Mouse (Mus musculus) embryonic facial prominence, embryonic 13.5 days (tissue): ENCODE measurements at regions not wholly inside any gene's neighbourhood (a gene's known extent, or its start where the extent isn't known, plus 50 kb on each side); places are given as distances from the start of the nearest gene placed in this dataset.
"Not testable (repeated sequence)": the region's sequence is repeated elsewhere in the genome, so short reads cannot be mapped to it uniquely, and the experiment has no call there.

Experiments used
- ATAC-seq: fragments of 200-750 bp; cut with Nextera tagmentation; 2 replicates; pipeline ENCODE4 v1.8.0; 2017; ENCODE audit warnings: low read depth; ENCODE audit not compliant: insufficient number of reproducible peaks, insufficient read depth, low FRiP score, low TSS enrichment
- H3K27ac ChIP-seq: fragments of 300-500 bp; sonication (generic); 2 replicates; pipeline ENCODE4 v1.5.1; 2015; ENCODE audit warnings: moderate library complexity, mild to moderate bottlenecking, inconsistent platforms
- H3K27me3 ChIP-seq: fragments of 300-500 bp; sonication (generic); 2 replicates; pipeline ENCODE4 v1.6.1; 2015; ENCODE audit warnings: mild to moderate bottlenecking, inconsistent platforms
- H3K36me3 ChIP-seq: fragments of 300-500 bp; sonication (generic); 2 replicates; pipeline ENCODE4 v1.6.1; 2015; ENCODE audit warnings: mild to moderate bottlenecking, inconsistent platforms
- H3K4me1 ChIP-seq: fragments of 300-500 bp; sonication (generic); 2 replicates; pipeline ENCODE4 v1.6.1; 2015; ENCODE audit warnings: inconsistent platforms
- H3K4me2 ChIP-seq: fragments of 300-500 bp; sonication (generic); 2 replicates; pipeline ENCODE4 v1.6.1; 2015; ENCODE audit warnings: moderate library complexity, mild to moderate bottlenecking, inconsistent platforms
- H3K4me3 ChIP-seq: fragments of 300-500 bp; sonication (generic); 2 replicates; pipeline ENCODE4 v1.5.1; 2015; ENCODE audit warnings: mild to moderate bottlenecking, inconsistent platforms
- H3K9ac ChIP-seq: fragments of 300-500 bp; sonication (generic); 2 replicates; pipeline ENCODE4 v1.6.1; 2015; ENCODE audit warnings: mild to moderate bottlenecking, inconsistent platforms
- H3K9me3 ChIP-seq: fragments of 300-500 bp; sonication (generic); 2 replicates; pipeline ENCODE4 v1.6.1; 2016; ENCODE audit warnings: inconsistent platforms
- WGBS: fragments of 180-500 bp; shearing (Covaris S2); methylation state at CpG from one replicate; pipeline ENCODE4 v1.1.7; 2015; ENCODE audit warnings: mixed read lengths; 5-methylcytosine and 5-hydroxymethylcytosine counted together

DNA sequence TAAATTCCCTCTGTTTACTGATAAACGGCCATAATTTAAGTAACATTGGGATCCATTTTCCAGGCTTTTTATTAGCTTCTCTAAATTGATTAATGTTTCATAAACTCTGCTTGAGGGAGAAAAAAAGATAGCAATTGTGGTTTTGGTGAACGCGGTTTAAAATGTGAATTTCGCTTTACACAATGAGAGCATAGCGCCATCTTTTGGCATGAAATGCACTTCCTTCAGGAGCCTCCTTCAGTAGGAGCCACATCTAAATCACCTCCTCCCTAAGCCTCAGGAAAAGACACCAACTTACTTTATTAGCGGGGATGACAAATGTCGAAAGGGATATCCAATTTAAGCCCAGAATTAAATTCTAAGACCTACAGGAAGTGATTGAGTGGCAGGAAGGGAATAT is 309.1 kb downstream of the Trib2 start:
- Histone ChIP-seq H3K4me1 (no peaks in the 10 kb centered on the region), H3K36me3 (no peaks in the 10 kb centered on the region), H3K9me3 (no peaks in the 10 kb centered on the region; the same call in 1 of the 2 replicates), H3K27me3 (no peaks in the 10 kb centered on the region), H3K4me3 (no peak overlapping the region), H3K27ac (no peak overlapping the region), H3K4me2 (no peak overlapping the region), H3K9ac (no peak overlapping the region)
- 25% methylated on average over 7 of the region's 7 CpGs for WGBS
- ATAC-seq, result no peak

DNA sequence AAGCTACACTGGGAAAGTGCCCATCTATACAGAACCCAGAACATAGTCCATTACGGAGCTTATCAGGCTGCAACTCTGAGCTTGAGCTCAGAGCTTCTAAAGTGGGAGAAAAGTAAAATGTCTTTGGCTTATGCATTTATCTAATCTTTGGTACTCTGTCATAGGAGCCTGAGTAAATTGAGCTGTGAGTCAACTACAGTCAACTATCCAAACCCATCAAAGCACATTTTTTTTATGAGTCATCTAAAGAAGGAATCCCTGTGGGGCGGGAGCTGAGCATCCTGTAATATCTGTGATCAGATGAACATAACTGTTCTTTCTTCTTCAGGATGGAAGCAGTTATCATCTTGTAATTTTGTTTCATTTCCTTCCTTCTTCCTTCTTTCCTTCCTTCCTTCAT is 323.1 kb downstream of the Trib2 start:
- Histone ChIP-seq H3K27ac (no peak overlapping the region), H3K4me1 (no peaks in the 10 kb centered on the region), H3K27me3 (no peaks in the 10 kb centered on the region), H3K9ac (no peak overlapping the region), H3K4me2 (no peak overlapping the region), H3K4me3 (no peak overlapping the region), H3K9me3 (no peaks in the 10 kb centered on the region), H3K36me3 (no peaks in the 10 kb centered on the region)
- ATAC-seq, result no peak
- WGBS, result 89% methylated on average over 2 of the region's 2 CpGs

DNA sequence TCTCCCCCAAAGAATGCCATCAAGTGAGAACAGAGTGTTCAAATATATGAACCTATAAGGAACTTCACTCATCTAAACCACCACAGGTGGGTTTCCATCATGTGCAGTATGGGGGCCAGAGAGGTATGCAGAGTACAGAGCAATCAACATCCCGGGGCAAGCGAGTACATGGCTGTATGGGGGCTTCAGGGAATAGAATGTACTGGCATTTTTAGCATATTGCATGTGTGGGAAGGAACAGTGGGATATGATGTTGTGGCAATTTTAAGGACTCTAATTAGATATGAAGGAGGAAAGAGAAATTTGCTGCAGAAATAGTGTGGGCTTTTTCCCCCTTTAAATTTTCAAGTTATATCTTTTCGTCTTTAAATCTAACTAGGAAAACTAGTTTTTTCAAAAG is 344.0 kb downstream of the Trib2 start:
- 88% methylated on average over 3 of the region's 3 CpGs for WGBS
- ATAC-seq, result no peak
- no peaks in the 10 kb centered on the region for H3K27me3 ChIP-seq
- H3K36me3 ChIP-seq, result no peaks in the 10 kb centered on the region
- no peak overlapping the region for H3K27ac ChIP-seq
- H3K4me1 ChIP-seq, result no peaks in the 10 kb centered on the region
- H3K9me3 ChIP-seq, result no peaks in the 10 kb centered on the region
- H3K4me2 ChIP-seq, result no peak overlapping the region
- H3K4me3 ChIP-seq, result no peak overlapping the region
- no peak overlapping the region for H3K9ac ChIP-seq

DNA sequence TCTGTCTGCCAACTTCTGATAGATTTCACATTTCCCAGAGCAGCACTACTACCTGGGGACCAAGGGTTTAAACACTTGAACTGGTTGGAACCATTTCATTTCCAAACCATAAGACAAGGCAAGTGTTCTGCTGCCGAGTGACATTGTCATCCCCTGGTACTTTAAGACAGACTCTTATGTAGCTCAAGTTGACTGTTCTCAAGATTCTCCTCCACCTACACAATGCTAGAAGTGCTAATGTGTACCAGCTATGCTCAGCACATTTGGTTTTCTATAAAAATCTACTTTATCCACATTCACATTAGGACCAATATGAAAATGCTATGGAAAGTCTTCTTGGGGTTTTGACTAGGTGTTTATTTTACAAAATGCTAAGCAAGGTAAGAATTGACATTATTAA is 357.3 kb downstream of the Trib2 start:
- Histone ChIP-seq H3K9me3 (no peaks in the 10 kb centered on the region), H3K4me1 (no peaks in the 10 kb centered on the region), H3K9ac (no peak overlapping the region), H3K4me3 (no peak overlapping the region), H3K4me2 (no peak overlapping the region), H3K27ac (no peak overlapping the region), H3K27me3 (no peaks in the 10 kb centered on the region), H3K36me3 (no peaks in the 10 kb centered on the region)
- WGBS, result 79% methylated on average over 1 of the region's 1 CpGs
- no peak for ATAC-seq

DNA sequence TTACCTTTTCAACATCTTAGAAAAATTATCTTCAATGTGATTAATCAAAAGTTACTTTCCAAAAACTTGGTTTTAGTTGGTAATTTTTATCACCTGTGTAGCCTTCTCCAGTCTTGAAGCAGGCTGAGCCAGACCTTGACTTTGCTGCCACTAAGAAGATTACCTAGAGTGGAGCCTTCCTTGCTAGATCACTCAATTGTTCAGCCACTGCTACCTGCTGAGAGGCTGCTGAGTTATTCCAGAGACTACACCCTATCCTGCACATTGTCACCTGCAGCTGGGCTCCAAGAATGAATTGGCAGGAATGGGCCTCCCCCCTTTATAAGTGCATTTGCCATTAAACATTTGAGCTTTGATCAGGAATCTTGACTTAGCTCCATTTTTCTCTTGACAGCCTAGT is 360.4 kb downstream of the Trib2 start:
- not testable (repeated sequence) for H3K9ac ChIP-seq, H3K27ac ChIP-seq, H3K27me3 ChIP-seq, H3K4me3 ChIP-seq, H3K4me2 ChIP-seq, ATAC-seq, H3K9me3 ChIP-seq, H3K4me1 ChIP-seq, H3K36me3 ChIP-seq

DNA sequence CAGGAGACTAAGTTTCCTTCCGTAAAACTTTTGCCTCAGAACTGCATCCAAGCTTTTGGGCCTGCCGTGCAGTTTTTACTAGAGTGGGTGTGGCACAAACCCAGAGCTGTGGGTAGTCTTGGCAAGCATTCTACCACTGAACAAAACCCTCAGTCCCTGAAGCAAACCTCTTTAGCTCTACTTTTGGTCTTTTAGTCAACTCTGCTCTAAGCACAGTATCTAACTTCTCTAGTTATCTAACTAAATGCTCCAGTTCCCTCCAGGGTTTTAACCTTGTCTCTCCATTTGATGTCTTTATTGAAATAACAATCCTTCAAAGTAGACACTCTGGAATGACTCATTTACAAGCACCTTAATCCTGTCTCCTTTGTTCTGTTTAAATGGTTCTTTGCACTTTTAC is 361.0 kb downstream of the Trib2 start:
- no peak overlapping the region for H3K4me3 ChIP-seq
- H3K4me1 ChIP-seq, result no peaks in the 10 kb centered on the region
- no peak for ATAC-seq
- no peaks in the 10 kb centered on the region for H3K9me3 ChIP-seq
- no peak overlapping the region for H3K4me2 ChIP-seq
- no peaks in the 10 kb centered on the region for H3K27me3 ChIP-seq
- no peak overlapping the region for H3K9ac ChIP-seq
- no peak overlapping the region for H3K27ac ChIP-seq
- 88% methylated on average over 2 of the region's 2 CpGs for WGBS
- H3K36me3 ChIP-seq, result no peaks in the 10 kb centered on the region

DNA sequence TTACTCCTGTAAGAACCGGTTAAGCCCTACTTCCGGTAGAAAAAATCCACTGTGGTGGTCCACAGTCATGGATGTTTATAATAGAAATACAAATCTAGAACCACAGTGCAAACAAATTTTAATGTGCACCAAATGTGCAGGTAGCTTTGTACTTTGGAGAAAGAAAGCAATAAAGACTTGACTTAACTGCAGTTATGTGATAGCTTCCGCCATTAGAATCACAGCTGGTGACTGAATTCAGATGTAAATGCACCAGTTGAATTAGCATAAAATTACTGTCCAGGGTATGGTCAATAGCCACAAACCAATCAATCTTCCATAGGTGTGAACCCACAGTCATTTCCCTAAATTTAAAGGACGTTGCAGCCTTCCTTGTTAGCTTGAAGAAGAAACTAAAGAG is 367.2 kb downstream of the Trib2 start:
- no peak for ATAC-seq
- H3K9ac ChIP-seq, result no peak overlapping the region

DNA sequence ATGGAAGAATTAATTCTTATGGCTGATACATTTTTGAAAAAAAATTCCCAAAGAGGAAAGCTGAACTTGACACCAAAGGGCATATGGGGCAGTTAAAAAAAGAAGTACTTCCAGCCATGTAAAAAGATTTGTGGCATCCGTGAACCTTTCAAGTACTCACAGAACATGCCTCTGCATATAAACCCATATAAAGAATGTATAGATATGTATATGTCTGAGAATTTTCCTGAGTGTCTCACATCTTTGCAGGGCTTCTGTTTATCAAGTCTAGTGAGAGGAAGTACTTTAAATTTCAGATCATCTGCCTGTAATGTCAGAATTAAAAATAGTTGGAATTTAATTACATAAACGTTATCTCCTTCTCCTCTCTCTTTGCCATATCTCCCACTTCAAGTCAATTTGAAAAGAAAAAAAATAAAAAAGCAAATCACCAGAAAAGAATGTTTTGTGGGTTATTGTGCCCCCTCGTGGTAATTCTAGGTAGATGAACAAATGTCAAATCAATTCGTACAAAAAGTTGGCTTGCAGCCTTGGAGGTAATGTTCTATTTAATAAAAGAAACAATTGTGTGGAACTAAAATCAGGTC is 400.4 kb downstream of the Trib2 start:
- peaks cover 3% of the 10 kb centered on the region; the same call in 1 of the 2 replicates for H3K27me3 ChIP-seq
- WGBS, result 20% methylated on average over 4 of the region's 4 CpGs
- no peaks in the 10 kb centered on the region for H3K9me3 ChIP-seq
- no peaks in the 10 kb centered on the region for H3K4me1 ChIP-seq
- no peak overlapping the region for H3K4me2 ChIP-seq
- H3K36me3 ChIP-seq, result no peaks in the 10 kb centered on the region
- ATAC-seq, result no peak
- H3K27ac ChIP-seq, result no peak overlapping the region
- H3K4me3 ChIP-seq, result no peak overlapping the region
- no peak overlapping the region for H3K9ac ChIP-seq

More for the DNA sequence above, 367.2 kb downstream of the Trib2 start:
- Histone ChIP-seq H3K4me1 (no peaks in the 10 kb centered on the region), H3K9me3 (no peaks in the 10 kb centered on the region; the same call in 1 of the 2 replicates), H3K36me3 (no peaks in the 10 kb centered on the region), H3K4me3 (no peak overlapping the region), H3K27ac (no peak overlapping the region), H3K4me2 (no peak overlapping the region), H3K27me3 (no peaks in the 10 kb centered on the region)
- WGBS, result 77% methylated on average over 4 of the region's 4 CpGs

DNA sequence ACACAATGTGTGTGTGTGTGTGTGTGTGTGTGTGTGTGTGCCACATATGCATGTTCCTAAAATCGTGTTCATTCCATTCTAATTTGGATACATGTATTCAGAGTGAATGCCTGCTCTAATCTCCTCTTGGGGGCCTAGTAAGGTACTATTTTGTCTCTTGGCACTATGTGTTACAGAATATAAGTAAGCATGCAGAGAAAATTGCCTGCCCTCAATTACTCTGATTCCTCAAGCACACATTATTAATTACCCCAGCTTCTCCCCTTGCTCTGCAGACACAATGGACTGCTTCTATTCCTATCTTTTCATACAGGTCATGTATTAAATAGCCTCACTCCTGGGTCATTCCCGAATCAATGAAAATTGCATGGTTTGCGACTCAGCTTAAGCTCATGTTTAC is 406.3 kb downstream of the Trib2 start:
- Histone ChIP-seq H3K27me3 (no peaks in the 10 kb centered on the region), H3K4me3 (no peak overlapping the region), H3K4me1 (no peaks in the 10 kb centered on the region), H3K27ac (no peak overlapping the region), H3K9ac (no peak overlapping the region), H3K36me3 (no peaks in the 10 kb centered on the region), H3K4me2 (no peak overlapping the region), H3K9me3 (no peaks in the 10 kb centered on the region)
- no peak for ATAC-seq
- WGBS, result 64% methylated on average over 3 of the region's 3 CpGs

DNA sequence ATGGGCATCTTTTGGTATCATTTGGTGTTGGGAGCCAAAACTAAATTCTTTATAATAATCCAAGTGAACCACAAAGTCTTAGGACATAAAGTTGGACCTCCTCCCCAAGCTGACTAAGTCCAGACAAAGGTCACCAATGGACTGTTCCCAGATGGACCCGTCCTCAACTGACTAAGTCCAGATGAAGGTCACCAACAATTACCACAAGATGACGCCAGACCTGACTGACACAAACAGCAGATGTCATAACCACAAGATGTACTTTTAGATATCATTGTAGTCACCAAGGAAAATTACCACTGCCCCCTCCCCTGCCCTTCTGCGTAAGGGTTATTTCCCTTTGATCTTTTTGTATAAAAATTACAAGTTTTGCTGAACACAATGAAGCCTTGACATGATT is 409.1 kb downstream of the Trib2 start:
- not testable (repeated sequence) for H3K4me1 ChIP-seq, H3K4me2 ChIP-seq, H3K36me3 ChIP-seq, ATAC-seq, H3K9ac ChIP-seq, H3K27ac ChIP-seq, H3K9me3 ChIP-seq, H3K4me3 ChIP-seq, H3K27me3 ChIP-seq
- 48% methylated on average over 3 of the region's 3 CpGs for WGBS

DNA sequence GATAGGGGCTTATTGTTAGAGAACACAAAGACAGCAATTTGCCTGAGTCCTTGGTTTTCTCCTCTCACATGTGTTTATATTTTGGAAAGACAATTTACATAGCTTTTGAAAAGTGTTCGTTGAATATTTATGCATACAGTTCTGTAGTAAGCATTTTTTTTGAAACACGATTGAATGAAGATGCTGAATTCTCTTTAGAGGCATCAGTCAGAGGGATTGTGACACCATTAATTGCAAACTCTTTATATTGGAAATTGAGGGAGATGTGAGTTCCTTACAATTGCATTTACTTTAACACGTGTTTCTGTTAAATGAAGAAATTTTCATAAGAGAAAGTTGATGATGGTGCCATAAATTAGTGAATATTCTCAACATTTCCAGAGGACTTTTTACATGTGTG is 424.1 kb downstream of the Trib2 start:
- no peak overlapping the region for H3K9ac ChIP-seq
- H3K4me1 ChIP-seq, result no peaks in the 10 kb centered on the region
- H3K4me2 ChIP-seq, result no peak overlapping the region
- no peaks in the 10 kb centered on the region for H3K9me3 ChIP-seq
- ATAC-seq, result no peak
- H3K27me3 ChIP-seq, result no peaks in the 10 kb centered on the region
- 77% methylated on average over 3 of the region's 3 CpGs for WGBS
- no peak overlapping the region for H3K4me3 ChIP-seq
- H3K36me3 ChIP-seq, result no peaks in the 10 kb centered on the region
- H3K27ac ChIP-seq, result no peak overlapping the region

DNA sequence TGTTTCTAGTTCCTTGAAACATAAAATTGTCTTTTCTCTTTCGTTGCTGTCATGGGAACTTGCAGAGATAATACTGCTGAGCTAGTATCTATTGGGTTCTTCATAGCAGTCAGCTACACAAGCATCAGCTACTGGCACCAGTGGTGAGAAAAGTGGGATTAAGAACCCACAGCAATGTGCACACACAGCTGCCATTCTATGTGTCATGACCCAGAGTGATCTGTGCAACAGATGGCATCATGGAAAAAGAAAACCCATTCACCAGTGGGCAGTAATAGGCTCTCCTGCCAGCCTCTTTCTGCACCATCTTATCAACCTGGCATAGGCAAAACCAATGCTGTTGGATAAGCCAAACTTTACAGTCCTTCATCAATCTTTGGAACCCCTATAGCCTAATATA is 428.1 kb downstream of the Trib2 start:
- WGBS, result 78% methylated on average over 1 of the region's 1 CpGs
- no peak for ATAC-seq

DNA sequence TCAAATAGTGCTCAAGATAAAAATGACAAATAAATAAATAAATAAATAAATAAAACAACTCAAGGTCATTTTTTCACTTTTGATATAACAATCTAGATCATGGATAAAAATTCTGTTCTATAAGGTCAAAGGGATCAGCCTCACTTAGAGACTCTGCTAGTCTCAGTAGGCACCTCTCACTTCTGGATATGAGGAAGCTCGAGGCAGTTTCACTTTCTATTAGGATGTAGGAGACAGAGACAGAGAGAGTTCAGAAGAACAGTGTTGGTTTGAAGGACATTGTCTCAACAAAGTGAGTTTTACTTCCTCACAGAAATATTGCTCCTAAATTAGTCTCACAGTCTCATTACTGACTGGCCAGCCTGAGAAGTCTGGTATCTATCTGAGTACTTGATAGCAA is 458.9 kb downstream of the Trib2 start:
- no peaks in the 10 kb centered on the region for H3K4me1 ChIP-seq
- no peak overlapping the region for H3K27ac ChIP-seq
- WGBS, result 76% methylated on average over 1 of the region's 1 CpGs
- no peak overlapping the region for H3K4me2 ChIP-seq
- no peak overlapping the region for H3K9ac ChIP-seq
- H3K27me3 ChIP-seq, result no peaks in the 10 kb centered on the region
- no peaks in the 10 kb centered on the region for H3K9me3 ChIP-seq
- no peak for ATAC-seq
- no peak overlapping the region for H3K4me3 ChIP-seq
- H3K36me3 ChIP-seq, result no peaks in the 10 kb centered on the region

More for the DNA sequence above, 428.1 kb downstream of the Trib2 start:
- Histone ChIP-seq H3K27ac (no peak overlapping the region), H3K36me3 (no peaks in the 10 kb centered on the region), H3K27me3 (no peaks in the 10 kb centered on the region), H3K9me3 (no peaks in the 10 kb centered on the region), H3K4me2 (no peak overlapping the region), H3K4me1 (no peaks in the 10 kb centered on the region), H3K9ac (no peak overlapping the region), H3K4me3 (no peak overlapping the region)
